Mouse (Mus musculus) olfactory bulb, adult 2 months (tissue): ENCODE data around the gene Eloa.

Experiments used
- CTCF ChIP-seq: fragments of 200-500 bp; IDR thresholded peaks from 2 replicates; pipeline ENCODE4 v1.5.1; 2012; ENCODE audit warnings: low read depth, mild to moderate bottlenecking, low read length, moderate library complexity; ENCODE audit not compliant: insufficient read depth
- POLR2A ChIP-seq: fragments of 200-500 bp; IDR thresholded peaks from 2 replicates; pipeline ENCODE4 v1.6.1; 2012; ENCODE audit warnings: mild to moderate bottlenecking, low read depth, low read length, moderate library complexity; ENCODE audit not compliant: insufficient read depth

DNA sequence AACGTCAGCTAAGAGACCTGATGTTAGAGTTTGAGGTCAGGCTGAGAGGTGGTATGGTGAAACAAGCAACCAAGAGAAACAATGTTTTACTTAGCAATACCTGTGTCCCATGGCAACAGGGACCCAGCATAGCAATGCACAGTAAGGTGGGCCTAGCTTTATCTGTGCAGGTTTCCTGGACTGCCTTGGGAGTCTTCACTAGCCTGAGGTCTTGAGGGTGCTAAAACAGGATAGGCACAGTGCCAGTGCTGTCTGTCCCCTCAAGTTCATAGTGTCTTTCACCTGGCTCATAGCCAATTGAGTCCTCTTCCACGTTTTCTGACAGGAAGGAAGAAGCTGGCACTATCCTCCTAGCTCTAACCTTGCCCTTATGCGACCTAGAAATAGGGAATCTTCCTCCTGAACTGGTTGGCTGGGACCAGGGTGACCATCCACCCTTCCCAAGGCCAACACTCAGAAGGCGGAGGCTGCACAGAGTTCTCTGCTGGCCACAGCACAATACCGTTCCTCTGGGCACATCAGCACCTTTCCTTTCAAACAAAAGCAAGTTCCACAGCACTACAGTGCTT, 17.4 kb downstream of the Eloa start:
- TF ChIP-seq CTCF (no peak), POLR2A (no peak)
